Mouse (Mus musculus): ENCODE measurements around the gene Cdk6. TPM values are rescaled to one million over a fixed set of nuclear protein-coding genes. Genes with fewer than 3 reads are reported as not detected.
A peak's percentile ranks its signal among the peaks of the same experiment; 100 is the strongest.
"Not testable (repeated sequence)": the region's sequence is repeated elsewhere in the genome, so short reads cannot be mapped to it uniquely, and the experiment has no call there.

Gene Cdk6
- total RNA-seq, 2 experiments from 2014 or later: 22.9 to 26.1 TPM

DNA sequence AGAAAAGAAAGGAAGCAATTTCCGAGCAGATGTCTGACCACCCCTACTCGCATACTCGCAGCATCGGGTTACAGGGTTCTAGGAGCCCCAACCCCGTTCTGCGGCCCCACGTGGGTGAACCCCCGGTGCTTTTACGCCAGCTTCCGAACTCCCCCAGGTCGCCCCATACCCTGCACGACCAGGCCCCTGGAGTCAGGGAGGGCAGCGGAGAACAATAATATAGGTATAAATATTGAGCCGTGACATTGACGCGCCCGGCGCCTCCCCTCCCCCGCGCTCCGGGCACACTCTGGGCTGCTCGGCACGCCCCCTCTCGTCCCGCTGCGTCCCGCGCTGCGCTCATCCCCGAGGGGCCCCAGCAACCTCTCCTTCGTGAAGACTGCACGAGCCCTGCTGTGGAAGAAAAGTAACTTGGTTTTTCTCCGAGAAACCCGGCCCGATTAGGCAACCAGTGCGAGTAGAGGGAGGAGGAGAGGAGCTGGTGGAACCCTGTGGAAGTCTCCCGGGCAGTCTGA is 2.3 kb downstream of the Cdk6 start:
- intact Hi-C loops (cut with DNase I): loop anchor here (1.0 to 5.0 kb wide), 5 partner anchors 39 to 191 kb away; no protein-coding TSS in a partner anchor

DNA sequence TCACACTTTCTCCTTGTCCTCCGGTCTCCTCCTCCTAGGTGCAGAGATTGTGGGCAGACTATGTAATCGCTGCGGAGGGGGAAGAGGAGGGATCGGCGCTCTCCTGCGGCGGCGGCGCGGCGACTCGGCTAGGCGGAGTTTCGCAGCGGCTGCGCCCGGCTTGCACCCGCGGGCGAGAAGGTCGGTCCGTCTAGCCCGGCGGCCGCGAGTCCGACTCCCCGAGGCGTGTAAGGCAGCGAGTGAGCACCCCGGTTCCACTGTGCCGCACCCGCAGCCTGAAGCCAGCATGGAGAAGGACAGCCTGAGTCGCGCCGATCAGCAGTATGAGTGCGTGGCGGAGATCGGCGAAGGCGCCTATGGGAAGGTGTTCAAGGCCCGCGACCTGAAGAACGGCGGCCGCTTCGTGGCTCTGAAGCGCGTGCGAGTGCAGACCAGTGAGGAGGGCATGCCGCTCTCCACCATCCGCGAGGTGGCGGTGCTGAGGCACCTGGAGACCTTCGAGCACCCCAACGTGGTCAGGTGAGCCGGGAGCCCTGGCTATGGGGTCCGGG is 2.9 kb downstream of the Cdk6 start:
- intact Hi-C loops (cut with DNase I): loop anchor here (5.0 kb wide), 3 partner anchors 38 to 192 kb away; no protein-coding TSS in a partner anchor
- peak; percentile 89 to 90 for DNase-seq

More for the DNA sequence above, 2.3 kb downstream of the Cdk6 start:
- peak; percentile 77 to 78 for DNase-seq

DNA sequence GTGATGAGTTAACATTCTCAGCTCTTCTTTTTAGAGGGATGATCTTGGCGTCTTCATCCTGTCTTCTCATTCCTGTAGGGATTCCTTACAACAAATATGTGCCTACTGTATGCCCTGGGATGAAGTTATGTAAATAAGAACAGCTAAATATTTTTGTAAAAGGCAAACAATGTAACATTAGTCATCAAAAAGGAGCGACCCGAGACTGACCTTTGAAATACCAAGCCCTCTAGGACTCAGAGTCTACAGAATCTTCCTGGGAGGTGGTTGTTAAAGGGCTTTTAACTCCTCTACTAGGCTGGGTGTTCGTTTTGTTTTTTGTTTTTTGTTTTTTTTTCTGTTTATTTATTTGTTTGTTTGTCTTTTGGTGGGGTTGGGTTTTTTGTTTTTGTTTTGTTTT is 4.3 kb downstream of the Cdk6 start:
- DNase-seq; intact Hi-C loops (cut with DNase I): not testable (repeated sequence)

DNA sequence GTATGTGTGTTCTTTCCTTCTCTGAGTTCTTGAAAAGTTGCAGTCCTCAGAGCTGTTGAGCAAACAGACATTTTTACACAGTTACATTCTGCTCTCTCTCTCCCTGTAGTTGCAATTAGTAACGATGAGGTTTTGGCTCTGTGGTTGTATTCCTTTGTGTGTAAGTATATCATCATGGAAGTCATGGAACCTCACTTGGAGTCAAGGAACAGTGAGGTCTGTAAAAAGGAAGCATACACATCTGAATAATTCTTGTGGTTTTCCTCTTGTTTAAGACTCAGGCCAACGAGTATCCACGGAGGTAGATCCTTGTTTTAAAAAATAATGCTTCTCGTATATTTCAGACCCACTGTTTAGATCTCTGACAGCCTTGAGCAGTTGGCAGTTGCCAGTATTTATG is 8.1 kb downstream of the Cdk6 start:
- intact Hi-C loops (cut with DNase I); DNase-seq: not testable (repeated sequence)

DNA sequence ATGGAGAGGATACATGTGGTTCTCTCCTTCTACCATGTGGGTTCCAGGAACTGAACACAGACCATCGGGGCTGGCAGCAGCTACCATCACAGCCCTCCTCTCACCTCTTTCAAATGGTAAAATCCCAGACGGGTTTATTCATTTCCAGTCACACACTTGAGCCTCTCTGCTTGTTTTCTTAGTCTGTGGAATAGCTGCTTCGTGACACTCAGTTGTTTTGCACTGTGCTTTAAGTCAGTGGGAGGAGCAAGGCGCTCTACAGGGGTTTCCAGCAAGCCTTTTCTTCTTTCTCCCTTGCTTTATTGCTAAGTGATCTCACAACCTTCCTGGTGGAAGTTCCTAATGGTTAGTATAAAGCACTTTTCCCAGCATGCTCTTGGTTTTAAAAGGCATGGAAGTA is 10.6 kb downstream of the Cdk6 start:
- DNase-seq; intact Hi-C loops (cut with DNase I): not testable (repeated sequence)

DNA sequence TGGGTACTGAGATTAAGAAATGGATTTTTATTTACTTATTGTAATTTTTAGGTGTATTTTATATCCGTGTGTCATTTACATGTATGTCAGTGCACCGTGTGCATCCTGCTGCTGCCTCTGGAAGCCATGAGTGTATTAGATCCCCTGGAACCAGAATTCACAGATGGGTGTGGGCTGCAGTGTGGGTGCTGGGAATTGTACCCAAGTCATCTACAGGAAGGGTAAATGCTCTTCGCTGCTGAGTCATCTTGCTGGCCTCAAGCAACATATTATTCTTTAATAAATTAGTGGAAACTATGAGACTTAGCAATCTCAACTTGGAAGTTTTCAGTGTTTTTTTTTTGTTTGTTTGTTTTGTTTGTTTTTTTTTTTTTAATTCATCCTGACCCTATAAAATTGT is 11.0 kb downstream of the Cdk6 start:
- no peak for DNase-seq
- intact Hi-C loops (cut with DNase I): no loop called here

DNA sequence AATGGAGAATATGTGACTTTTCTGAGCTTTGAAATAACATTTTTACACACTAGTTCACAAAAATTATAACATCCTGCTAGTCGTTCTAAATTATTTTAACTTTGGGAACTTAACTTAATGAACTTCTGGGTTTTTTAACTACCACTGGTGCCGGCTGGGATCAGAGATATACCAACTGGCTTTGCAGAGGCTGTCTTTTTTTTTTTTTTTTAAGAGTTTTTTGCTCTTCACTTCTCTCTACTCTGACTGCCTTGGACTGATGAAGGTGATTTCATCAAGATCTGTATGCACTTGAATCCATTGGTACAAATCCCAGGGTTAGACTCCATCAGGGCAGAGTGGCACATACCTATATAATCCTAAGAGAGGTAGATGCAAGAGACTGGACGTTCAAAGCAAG is 11.5 kb downstream of the Cdk6 start:
- intact Hi-C loops (cut with DNase I): no loop called here

DNA sequence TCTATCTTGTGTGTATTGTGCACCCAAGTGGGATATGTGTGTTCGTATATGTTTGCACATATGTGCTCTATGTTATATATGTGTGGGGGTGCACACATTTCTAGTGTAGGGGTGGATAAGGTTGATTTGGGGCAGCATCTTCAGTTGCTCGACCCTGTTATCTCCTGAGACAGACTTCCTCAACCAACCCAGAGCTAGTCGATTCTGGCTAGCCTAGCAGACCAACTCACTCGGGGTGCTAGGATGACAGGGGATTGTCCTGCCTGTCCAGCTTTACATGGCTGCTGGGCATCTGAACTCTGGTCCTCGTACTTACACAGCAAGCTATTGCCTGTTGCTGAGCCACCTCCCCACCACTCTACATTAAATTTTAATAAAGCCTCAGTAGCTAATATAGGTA is 13.0 kb downstream of the Cdk6 start:
- intact Hi-C loops (cut with DNase I): no loop called here
- no peak for DNase-seq

More for the DNA sequence above, 11.5 kb downstream of the Cdk6 start:
- DNase-seq: no peak

DNA sequence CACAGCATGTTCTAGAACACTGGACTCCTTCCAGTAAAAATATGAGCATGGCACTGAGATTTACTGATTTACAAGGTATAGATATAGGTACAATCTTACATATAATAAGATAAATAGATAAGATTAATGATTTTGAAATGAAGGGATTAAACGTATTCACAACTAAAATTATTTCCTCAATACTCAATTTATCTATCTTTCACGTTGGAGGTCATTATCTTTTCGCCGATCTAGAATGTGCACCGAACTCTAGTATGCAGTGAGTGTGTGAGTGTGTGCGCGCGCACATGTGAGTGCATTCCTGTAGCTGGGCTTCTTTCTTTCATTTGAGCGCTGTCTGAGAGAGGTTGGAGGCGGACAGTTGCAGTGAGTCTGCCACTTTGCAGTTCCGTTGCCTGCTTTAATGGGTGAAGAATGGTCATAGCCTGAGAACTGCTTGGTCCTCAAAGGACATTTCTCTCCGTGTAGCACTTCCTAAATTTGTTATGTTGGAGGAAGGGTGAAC is 13.8 kb downstream of the Cdk6 start:
- DNase-seq: no peak
- intact Hi-C loops (cut with DNase I): no loop called here

DNA sequence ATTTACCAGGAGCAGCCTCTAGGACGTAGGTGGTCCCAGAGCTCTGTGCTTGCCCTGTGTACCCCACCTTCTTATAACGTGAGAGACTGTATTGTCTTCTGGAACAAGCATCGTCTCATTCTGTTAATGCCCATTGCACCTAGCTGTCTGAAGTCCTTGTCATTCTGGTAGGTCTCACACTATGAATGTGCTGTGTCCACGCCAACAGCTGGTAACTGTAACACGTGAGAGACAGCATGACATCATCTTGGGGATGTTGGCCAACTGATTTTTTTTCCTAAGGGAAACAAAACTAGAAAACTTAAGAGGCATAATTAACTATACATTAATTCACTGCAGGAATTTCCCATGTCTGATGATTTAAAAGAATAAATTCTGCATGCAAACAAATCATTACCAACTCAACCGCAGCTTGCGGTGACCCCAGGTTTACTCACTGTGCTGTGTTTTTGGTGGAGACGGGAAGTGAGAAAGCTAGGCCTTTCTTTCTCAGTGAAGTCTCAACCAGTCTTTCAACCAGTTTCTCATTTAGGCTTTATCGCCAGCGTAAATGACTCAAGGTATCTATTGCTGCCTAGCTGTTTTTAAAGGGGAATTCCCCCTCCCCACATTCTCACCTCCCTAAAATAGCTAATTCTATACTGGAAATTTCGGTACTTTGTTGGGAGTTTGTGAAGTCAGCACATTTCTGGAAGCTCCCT is 14.4 kb downstream of the Cdk6 start:
- intact Hi-C loops (cut with DNase I): no loop called here
- peak; percentile 35 to 66 for DNase-seq

DNA sequence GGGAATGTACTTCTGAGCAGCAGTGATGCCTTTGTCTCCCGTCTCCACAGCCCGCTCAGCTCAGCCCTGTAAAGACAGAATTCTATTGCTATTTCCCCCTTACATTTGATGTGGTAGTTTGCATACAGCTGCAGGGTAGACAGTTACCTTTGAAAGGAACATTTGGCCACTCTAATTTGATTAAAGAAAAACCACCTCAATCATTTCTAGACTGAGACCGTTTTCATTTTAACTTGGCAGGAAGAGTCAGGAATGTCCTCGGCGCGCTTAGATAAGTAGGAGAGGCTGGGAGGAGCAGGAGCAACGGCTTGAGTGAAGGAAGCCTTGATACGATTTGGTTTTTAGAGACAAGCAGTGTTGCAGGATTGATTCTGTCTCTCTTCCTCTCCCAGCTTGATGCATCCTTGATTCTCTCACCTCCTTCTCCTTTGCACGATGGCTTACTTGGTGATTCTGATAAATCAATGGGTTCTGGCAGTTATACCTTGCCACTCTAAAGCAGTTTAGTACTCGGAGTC is 15.0 kb downstream of the Cdk6 start:
- DNase-seq: no peak
- intact Hi-C loops (cut with DNase I): no loop called here

DNA sequence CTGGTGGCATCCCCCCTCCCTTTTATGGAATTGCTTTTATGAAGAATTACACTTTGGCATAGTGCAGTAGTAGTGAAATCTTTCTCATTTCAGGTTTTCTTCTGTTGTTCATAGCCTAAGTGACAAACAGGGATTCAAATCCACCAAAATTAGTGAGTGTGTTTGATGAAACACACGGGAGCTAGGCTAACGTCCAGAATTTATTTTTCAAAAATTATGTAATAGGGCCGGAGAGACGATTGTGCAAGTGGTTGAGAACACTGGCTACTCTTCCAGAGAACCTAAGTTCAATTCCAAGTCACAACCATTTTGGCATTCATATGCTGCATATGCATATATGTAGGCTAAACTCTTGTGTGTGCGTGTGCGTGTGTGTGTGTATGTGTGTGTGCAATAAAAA is 16.2 kb downstream of the Cdk6 start:
- no peak for DNase-seq
- intact Hi-C loops (cut with DNase I): no loop called here

DNA sequence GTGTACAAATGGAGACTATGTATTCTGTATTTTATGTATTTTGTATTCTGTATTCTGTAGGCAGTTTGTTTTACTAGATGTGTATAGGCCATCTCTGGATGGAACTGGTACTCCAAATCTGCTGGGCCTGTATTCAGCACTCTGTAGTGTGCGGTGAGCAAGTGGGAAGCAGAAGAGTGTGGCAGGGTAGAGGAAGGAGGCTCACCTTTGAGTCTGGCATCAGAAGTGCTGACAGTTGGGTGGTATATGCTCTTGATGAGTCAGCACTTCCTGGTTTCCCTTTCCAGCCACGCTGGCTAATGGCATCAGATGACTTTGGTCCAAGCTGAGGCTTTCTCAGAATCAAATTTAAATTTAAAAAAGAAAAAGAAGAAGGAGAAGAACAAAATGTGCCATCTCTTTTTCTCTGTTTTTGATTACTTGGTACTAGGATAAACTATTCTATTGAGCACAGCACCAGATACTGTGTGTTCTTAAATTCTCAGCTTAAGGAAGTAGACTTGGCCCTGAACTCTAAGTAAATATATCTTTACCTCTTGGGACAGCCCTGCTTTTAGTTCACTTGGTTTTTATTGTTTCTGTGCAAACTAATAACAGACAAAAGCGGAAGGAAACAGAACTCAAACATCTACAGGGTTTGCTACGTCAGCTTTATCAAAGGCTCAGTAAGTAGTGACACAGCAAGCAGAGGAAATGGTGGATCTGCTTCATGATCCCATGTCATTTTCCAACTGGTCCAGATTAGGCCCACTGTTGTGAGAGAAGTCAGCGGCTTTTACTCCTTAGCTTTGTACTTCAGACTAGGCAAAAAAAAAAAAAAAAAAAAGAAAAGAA is 17.6 kb downstream of the Cdk6 start:
- intact Hi-C loops (cut with DNase I): no loop called here
- DNase-seq: no peak

DNA sequence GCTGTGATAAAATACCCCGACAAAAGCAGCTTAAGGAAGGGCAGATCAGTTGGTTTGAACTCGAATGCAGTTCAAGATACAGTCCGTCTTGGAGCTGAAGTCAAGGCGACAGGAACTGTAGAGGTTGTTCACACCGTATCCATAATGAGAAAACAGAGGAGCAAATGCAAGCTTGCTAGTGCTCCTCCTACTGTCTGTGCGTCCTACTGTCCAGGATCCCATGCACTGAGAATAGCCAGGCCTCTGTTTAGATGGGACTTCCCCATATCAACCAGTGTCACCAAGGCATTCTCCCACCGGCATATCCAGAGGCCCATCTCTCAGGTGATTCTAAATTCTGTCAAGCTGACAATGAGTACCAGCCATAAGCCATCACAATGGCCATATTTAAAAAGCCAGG is 18.6 kb downstream of the Cdk6 start:
- DNase-seq: no peak
- intact Hi-C loops (cut with DNase I): no loop called here

DNA sequence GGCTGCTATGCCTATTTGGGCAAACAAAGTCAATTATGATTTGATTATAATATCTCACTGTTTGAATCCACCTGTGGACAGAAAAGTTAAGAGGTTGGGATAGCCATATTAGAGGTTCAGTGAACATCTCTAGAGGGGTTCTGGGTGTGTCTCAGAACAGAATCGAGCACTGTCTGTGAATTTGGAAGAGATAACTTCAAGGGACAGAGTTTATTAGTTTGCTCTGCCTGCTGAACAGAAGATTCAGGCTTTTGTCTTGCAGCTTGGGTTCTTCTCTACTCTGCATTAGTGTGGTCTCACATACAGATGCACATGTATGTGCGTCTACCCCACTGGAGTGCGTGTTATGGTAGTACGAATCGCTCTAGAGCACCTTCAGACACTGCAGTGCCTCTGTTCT is 20.0 kb downstream of the Cdk6 start:
- intact Hi-C loops (cut with DNase I): no loop called here

DNA sequence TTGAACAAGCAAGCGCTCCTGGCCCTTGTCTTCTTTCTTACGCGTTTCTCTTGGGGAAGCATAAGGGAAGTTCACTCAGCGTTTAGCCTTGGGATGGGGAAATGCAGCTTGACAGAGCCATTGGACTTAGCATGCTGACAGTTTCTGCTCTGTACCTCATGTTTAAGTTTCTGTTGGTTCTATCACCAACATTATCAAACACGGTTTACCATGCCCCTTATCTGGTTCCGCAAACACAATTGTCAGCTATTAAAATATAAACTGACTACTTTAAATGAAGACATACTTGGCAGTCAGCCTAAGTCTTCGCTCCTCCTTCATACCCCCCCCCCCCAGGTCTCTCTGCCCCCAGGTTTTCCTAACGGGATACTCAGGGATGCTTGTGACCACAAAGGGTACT is 20.8 kb downstream of the Cdk6 start:
- no peak for DNase-seq
- intact Hi-C loops (cut with DNase I): no loop called here

More for the DNA sequence above, 20.0 kb downstream of the Cdk6 start:
- DNase-seq: no peak

DNA sequence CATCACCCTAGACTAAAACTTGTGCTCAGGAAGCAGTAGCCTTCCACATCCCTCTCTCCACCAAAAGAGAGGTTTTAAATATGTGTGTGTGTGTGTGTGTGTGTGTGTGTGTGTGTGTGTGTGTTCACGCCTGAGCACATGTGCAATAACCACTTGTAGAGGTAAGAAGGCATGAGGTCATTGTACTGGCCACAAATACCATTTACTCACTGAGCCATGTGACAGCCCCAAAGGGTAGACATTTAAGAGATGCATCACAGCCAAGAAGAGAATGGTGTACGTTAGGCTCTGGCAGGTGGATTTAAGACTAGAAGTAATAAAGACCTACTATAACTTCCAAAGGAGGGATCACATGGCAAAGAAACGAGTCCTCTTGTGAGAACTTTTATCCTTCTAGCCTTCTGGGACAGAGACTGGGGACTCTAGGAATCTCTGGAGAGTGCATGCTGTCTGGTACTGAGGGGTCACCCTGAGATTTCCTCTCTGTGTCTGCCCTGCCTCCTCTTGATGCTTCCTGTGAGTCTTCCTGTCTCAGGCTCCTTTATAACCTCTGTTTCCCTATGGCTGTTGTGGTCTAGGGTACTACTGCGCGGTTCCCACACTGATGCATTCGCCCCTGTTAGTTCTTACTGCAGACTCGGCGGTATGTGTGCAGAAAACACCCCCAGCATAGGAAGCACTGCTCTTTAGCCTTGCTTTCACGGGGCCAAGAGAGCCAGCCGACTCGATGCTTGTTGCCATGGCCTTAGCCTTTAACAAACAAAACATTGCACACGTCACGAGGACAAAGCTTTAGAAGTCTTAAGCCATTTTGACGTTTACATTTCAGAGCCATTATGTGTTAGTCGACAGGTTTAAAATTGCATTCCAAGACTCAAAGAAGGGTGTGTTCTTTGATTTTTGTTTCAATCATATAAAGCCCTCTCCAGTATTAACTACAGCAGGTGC is 22.0 kb downstream of the Cdk6 start:
- no peak for DNase-seq
- intact Hi-C loops (cut with DNase I): no loop called here

DNA sequence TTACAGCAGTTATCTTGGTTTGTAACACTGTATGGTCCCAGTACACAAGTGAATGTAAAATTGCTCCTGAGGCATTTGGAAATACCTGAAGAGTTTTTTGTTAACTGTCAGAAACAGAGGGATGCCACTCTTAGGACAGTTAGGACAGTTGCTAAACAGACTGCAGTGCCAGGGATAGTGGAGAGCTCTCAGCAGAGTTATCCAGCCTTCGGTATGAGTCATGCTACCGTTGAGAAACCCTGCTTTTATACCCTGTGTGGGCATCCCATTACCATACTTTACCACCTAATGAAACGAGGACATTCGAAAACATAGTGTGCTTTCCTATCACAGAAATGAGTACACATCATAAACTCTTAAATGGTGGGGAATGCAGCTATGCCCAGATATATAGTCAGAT is 25.8 kb downstream of the Cdk6 start:
- intact Hi-C loops (cut with DNase I): no loop called here
- no peak for DNase-seq

DNA sequence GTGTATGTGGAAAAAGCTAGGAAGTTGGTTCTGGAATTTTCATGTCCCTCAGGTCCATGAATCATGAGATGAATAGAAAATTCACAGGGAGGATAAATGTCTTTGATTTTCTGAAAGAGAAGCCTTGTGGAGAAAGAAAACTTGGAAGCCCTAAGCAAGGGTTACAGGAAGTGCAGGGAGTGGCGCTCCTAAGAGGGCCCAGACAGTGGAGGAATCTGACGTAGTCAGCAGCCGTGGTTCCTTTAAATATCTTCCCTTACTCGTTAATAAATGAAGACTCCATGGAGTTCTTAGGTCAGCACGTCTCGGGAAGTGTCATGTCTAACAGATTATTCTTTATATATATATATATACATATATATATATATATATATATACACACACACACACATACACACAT is 28.0 kb downstream of the Cdk6 start:
- no peak for DNase-seq
- intact Hi-C loops (cut with DNase I): no loop called here

DNA sequence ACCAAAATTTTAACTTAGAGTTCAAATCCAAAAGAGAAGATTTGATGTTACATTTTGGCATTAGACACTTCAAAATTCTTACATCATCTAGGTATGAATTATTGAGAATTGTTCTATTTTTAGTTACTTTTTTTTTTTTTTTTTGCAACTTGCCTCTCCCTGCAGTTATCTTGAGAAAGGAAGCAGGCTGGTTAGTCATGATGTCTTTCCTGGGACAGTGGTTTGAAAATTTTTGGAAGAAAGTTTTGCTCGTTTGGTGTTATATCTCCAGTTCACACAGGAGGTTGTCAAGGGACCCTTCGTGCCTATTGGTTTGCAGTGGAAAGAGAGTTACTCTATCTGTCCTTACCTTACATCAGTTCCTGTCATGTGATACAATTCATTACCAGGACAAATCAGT is 29.9 kb downstream of the Cdk6 start:
- intact Hi-C loops (cut with DNase I): no loop called here
- DNase-seq: no peak
